Mouse (Mus musculus): ENCODE measurements around the gene Wnk2.

Wnk2 gene

DNA sequence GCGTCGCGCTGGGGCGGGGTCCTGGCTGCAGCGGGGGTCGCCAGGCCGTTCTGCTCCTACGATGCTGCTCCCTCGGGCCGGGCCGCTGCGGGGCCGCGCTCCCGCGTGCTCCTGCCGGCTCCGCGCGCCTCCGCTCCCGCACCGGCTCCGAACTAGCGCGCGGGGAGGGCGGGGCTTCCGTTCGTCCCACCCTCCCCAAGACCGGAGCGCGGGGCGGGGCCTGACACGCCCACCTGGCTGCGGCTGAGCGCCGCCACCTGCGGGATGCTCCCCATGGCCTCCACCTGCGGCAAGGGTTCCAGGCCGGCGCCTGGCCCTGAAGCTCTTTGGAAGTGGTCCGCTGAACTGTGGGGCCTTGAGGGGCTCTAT lies at the start of gene Wnk2:
Gene Wnk2 (minus strand): TSS at position 157 of the 369 bp plus-strand sequence.
- DNase-seq: peak; percentile 91 to 94

DNA sequence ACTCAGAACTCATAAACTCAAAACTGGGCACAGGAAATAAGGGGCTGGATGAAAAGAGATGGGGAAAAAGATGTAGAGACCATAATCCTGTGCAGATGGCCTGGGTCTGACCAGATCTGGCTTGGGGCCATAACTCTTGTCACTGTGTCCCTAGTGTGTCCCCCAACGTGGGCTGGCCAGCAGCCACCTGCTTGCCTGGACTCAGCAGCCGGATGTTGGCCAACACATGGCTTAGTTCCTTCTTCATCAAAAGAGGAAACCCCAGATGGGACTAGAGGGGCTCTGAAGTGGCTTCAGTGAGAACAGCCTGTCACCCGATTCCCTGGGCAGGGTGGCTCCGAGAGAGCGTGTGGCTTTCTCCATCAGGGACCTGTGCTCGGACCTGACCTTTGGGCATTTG lies 49.0 kb upstream of the Wnk2 start:
- peak; percentile 80 to 87 for DNase-seq

DNA sequence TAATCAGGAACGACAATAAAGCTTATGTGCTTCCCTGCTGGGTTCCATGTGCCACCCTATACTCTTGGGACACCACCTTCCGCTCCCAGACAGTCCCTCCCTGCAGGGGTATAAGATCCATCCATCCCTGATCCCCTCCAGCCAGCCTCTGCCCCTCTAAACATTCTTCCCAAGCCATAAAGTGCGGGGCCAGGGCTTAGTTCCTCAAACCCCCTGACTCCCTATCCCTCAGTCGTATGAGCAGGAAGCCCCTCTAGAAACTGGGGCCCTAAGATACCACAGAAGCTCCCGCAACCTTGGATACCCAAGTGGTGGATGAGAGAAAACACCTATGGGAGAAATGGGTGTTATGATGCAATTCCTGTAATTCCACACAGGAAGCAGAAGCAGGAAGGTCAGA lies 48.4 kb upstream of the Wnk2 start:
- DNase-seq: no peak

DNA sequence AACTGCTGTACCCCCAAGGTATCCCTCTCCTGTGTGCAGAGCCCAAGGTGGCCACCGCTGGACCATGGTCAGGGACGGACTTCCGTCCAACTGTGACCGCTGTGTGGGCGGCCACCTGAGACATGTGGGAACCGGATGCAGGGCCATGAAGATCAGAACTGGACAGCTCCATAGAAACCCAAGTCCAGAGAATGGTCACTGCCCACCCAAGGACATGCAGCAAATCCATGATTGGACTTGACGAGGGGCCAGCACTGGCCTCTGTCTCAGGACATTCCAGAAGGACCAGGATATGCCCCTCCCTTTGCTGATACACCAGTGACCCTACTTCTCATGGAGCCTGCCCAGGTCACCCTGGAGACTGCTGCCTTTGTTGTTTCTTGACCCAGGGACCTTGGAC lies 47.8 kb upstream of the Wnk2 start:
- DNase-seq: no peak

DNA sequence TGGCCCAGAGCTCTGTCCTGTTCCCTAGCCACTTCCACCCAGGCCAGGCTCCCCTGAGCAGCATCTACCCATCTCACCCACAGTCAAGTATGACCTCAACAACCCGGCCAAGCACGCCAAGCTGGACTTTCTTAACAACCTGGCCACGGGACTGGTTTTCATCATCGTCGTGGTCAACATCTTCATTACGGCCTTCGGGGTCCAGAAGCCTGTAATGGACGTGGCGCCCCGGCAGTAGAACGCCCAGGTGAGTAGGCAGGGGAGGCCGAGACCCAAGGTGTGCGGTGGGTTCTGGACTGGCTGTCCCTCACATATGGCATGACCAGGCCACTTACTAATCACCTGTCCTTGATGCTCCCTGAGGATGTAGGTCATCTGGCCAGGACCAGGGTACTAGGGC lies 47.0 kb upstream of the Wnk2 start:
- no peak for DNase-seq

DNA sequence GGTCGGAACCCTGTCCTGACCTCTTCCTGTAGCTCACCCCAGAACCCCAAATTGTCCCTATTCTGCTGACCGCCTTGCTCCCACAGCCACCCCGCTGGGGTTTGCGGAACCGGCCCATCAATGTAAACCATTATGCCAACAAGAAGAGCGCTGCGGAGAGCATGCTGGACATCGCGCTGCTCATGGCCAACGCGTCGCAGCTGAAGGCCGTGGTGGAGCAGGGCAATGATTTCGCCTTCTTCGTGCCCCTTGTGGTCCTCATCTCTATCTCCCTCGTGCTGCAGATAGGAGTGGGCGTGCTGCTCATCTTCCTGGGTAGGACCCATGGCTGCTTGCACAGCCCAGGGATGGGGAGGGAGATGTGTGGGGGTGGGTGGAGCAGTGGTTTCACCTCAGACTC lies 45.8 kb upstream of the Wnk2 start:
- no peak for DNase-seq

DNA sequence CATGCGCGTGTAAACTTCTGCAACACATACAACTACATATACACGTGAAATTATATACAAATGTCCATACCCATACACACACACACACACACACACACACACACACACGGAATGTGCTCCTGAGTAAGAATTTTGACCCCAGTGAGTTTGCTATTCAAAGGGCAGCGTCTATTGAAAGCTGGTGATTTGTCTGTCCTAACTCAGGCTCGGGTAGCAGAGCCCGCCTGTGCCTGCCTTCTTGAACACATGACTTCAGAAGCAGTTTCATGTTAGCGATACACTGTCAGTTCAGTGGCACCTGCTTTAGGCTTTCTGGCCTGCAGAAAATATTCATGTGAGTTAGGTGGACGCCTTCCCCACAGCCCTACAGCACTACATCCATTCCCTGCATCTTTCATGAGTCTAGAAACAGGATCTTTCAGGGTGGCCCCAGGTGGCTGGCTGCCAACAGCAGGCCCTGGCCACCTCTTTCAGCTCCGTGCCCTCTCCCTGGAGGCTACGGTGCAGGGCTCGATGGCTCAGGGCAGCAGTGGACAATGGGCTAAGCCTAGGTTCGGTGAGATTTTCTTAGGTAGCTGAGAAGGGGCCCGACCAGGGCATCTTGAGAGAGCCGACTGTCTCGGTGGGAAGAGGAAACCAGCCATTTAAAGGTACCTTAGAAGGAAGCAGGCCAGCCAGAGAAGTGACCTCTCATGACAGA lies 44.5 kb upstream of the Wnk2 start:
- no peak for DNase-seq

DNA sequence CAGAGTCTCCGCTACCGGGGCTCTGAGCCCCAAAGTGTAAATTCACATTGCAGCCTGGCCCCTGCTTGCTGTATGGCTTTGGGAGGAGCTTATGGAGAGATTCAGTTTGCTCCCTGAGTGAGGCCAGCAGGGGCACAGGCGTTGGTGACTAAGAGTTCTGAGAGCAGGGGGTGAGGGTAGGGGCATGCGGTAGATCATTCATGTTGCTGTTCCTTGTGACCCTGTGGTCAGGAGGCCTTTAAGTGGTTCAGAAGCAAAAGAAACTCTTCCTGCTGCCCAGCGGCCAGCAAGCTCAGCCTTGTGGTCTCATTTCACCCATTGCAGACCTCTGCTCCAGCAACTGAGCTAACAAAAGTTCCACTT lies 43.8 kb upstream of the Wnk2 start:
- DNase-seq: no peak

DNA sequence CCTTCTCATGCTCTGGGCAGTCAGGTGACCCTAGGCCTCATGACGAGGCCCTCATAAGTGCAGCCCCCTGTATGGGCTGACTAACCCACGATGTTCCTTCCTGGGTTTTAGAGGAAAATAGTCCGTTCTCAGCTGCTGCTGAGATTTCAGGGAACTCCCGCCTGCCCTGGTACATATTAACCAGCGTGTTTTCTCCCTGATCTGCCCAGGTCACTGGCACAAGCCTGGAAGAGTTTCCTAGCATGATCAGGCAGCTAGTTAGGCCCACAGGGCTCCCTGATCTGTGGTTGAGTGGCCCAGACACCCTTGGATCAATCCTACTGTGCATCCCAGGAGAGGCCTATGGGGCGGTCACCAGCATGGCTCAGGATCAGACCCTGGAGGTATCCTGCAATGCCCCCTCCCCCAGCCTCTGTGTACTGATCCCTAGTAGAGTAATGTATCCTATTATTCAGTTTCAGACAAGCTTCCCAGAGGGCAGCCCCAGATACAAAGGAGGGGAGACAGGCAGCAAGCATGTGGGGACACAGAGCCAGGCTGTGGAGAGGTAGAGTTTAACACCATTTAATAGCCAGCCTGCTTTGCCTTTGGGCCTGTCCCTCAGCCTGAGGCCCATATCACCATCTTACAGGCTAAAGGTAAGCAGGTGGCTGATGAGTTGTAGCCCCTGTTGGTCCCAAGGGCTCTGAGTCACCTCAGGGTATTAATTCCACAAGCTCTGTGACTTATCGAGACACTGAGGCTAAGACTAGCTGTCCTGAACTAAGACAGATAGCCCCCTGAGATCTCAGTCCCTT lies 43.3 kb upstream of the Wnk2 start:
- no peak for DNase-seq

DNA sequence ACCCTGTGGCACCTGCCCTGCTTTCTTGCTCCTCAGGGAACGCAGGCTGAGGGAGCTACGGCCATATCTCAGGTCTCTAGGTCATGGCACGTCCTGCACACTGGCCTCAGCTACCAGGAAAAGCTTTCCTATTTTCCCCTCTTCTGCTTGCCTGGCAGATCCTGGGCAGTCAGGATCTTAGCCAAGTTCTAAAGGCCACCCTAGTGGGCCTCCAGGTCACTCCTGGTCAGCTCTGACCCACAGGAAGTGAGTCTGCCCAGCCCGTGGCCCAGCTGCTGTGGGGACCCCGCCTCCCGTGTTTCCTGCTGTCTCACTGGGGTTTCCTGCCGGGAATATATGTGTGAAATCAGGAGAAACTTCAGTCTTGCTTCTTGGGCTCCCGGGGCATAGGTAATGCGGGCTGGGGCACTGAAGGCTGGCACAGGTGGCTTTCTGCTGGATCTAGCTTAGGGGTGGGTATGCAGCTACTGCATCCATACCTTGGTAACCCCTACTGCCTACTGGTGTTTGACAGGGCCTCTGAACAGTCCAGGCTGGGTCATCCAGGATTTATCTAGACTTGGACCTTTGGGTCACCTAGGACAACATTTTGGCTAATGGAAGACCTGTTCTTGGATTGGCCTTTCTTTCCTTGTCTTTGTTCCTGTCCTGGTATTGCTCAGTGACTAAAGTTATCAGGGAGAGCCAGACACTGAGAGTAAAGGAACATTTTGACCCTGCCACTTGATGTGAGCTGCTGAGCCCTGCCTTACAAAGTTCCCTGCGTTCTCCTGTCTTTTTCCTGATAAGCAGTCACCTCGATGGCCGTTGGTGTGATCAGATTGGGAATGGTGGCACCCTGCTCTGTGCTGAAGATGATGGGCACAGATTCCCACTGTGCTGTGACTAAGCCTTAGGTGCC lies 42.4 kb upstream of the Wnk2 start:
- no peak for DNase-seq

DNA sequence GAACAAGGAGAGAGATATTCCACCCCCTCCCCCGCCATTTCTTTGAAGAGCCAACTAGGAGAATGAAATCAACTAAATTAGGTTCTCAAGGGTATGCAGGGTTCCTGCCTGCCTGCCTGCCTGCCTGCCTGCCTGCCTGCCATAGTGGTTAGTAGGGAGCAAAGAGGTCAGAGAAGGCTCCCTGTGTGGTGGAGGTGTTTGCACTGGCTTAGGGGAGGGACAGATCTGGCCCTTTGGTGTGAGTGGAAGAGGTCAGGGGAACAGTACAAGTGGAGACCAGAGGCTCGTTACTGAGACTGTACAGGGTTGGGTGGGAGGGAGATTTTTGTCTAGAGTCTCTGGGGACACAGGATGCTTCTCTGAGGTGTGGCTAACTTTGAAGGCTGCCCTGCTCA lies 41.1 kb upstream of the Wnk2 start:
- no peak for DNase-seq

DNA sequence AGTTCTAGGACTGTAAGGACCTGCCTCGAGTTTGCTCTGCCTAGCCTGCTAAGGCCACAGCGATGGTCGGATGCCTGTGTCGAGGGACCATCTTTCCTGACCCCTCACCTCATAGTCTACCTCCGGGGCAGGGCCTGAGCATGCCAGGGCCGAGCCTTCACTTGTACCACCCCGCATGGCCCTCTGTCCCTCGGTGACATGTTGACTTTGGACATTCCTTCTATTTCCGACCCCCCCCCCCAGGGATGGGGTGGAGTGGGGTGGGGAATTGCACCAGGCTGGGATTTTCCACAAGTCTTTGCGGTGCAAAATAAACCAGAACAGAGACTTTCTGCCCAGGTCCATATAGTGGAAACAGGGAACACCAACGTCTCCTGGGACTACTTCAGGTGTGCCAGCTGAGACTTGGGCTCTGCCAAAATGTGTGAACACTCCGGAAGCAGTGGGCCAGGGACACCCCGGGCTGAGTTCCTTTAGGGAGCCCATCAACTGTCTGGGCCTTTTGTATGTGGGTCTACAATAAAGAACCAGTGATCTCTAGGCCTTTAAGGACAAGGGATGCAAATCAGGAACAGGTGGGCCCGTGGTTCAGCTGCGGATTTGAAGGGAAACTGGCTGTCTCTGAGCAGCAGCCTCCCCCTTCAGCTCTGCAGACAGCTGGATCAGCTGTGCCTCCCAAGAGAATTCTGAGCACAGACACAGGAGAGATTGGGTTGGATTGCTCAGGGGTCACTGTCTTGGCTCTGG lies 40.6 kb upstream of the Wnk2 start:
- no peak for DNase-seq

DNA sequence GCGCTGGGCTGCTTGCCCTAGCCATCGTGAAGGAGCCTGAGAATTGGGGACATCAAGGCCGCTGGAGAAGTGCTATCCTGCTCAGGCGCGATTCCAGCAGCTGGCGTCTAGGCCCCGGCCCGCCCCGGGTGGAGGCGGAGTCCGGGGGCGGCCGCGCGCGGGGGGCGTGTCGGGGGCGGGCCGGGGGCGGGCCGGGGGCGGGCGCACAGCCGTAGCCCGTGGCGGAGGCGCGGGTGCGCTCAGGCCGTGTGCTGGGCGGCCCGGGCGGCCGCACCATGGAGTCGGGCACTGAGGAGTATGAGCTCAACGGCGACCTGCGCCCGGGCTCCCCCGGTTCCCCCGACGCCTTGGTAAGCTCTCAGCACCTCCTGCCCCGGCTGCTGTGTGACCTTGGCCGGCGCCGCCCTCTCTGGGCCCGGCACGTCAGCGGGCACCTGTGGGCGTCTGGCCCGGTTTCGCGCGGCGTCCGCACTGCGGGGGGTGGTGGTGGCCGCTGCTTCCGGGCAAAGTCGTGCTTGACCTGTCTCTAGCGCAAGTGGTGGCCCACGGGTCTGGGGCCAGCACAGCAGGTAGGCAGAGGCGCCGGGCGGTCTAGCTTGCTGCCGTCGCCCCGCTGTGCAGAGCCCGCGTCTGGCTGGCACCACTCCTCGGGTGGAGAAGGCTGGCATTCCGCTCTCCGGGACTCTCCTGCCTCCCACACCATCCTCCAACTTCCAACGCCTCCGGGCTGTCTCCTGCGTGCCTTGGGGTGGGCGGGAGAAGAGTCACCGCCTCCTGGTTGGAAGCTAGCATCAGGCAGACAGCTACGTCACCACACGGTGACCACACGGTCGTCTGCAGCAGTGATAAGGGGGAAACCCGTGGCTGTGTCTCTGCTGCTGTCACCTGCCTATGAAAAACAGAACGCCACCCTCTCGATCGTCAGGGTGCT lies 39.7 kb upstream of the Wnk2 start, which contains the start of gene Ninj1:
Gene Ninj1 (plus strand): TSS at position 198 of the 931 bp plus-strand sequence.
- peak; percentile 89 to 92 for DNase-seq

DNA sequence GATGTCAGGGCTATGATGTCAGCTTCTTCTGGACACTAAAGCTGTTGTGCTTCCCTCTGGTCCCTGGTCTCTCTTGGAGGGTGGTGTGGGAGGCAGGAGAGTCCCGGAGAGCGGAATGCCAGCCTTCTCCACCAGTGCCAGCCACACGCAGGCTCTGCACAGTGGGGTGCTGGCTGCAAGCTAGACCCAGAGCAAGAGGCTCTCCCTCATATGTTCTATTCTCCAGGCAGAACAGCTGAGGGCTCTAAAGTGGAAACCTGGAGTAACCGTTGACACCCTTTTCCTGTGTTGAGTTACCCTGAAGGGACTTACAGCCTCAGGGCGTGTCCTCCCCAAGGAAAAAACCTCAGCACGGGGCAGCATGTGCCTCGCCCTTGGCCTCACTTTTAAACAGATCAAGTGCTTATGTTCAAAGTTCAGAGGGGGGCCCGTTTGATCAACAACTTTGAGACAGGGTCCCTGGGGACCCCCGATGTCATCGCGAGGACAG lies 39.0 kb upstream of the Wnk2 start:
- DNase-seq: peak; percentile 46 to 58

DNA sequence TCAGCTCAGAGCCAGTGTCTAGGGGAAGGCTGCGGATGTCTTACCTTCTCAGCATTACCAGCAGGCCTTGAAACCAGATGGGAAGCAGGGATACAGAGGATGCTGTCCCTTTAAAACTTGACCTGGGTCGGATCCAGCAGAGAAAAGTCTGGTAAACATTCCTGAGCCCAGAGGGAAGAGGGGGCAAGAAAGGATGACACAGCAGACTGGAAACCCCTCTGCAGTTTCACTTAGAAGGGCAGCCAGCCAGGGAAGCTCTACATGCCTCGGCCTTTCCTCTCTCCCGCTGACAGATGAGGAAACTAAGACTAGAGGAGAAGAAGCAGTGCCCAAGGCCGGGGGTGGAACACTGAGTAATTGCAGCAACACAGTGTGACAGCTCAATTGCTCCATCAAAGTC lies 35.8 kb upstream of the Wnk2 start:
- no peak for DNase-seq

DNA sequence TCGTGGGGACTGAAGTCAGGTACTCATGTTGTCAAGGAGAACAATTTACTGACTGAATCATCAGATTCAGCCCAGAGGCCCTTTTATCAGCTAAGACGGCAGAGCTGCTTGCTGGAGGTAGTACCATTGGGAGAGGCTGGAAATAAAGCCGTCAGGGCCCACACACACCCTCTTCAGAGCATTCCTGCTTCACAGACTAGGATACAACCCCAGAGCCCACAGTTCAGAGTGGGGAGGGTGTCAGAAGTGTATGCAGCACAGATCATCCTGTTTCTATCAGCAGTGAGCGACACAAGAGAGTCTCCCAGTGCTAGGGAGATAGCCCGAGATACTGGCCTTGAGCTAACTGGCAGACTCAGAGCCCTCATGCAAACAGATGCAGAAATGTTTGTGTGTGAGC lies 35.3 kb upstream of the Wnk2 start:
- DNase-seq: no peak

DNA sequence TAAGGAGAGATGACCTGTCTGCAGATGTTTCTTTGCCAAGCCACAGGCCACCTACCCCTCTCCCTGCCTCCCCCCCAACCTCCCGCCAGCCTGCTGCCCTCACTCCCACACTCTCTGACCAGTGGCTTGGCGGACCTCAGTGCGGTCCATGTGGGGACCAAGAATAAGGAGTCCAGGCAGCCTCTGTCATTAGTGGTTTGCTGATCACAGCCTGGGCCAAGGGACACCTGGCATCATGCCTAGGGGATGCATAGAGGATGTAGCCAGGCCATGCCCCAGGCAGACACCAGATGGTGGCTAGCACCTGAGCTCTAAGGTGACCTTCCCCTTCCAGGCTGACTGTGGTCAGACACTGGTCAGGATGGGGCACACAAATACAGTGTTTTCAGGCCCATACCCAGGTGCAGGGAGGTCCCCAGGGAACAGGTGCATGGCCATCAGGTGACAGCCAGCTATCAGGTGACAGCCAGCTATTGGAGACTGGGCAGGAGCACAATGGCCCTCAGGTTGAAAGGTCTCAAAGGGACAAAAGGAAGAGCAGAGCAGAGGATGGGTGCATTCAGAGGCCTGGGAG lies 33.7 kb upstream of the Wnk2 start:
- DNase-seq: peak; percentile 83 to 87

DNA sequence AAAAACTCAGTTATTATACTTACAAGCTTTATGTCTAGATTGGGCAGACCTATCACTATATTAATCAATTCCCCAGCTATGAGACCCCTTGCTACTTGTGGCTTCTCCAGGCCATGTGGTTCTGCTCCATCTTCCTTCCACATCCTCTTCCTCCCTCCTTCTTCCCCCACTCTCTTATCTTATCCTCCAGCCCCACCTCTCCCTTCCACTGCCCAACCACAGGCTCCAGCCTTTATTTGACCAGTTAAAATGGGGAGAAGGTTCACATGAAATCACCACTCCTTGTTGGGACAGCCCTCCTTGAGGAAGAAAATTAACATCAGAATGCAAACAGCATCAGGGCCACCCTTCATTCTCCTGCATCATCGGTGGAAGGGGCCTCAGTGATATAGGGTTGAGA lies 32.9 kb upstream of the Wnk2 start:
- DNase-seq: no peak

DNA sequence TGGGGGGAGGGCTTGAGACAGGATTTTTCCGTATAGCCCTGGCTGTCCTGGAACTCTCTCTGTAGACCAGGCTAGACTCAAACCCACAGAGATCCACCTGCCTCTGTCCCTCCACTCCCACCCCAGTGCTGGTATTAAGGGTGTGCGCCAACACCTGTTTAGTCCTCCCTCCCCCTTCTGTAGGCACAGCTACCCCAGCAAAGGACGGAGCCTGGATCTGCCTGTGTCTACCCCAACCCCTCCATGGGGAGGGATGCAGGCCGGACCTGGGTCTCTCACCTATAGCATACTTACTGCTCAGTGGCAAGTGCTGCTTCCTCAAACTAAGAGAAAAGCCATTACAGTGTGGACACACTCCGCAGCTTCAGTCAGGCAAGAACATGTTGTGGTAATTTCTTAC lies 32.5 kb upstream of the Wnk2 start:
- no peak for DNase-seq

DNA sequence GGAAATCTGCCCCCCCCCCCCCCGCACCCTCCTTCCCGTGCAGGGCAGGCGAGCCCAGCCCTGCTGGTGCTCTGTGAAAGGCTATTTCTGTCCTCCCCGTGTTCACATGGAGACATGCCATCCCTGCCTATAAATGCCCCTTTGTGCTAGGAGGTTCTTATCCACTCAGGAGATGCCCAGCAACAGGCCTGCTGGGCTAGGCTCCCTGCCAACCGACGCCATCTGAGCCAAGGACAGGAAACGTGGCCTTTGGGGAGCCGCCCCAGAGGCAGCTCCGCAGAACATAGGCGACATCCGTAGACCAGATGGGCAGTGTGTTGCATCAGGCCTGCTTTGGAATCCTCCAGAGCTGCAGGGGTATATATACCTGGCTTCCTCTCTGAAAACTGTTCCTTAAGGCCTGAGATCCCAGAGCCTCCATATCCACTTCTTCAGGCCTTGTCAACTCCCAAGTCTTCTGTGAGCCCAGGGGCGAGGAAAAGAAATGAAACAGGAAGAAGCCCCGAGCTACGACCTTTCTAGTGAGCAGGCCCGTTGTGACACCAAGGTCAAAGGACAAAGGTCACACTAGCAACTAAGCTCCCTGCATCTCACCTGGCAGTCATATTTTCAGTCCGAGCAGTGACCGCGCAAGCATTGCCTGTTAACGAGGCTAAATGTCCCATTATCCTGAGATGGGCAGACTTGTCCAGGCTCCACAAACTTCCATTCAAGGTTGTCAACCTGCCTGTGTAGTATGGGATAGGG lies 31.2 kb upstream of the Wnk2 start:
- peak; percentile 89 to 92 for DNase-seq
